Mouse (Mus musculus): Measurements from ENCODE around the gene Iyd. TPM values are rescaled to one million over a fixed set of nuclear protein-coding genes. Genes with fewer than 3 reads are reported as not detected.

The Iyd gene
- total and polyA plus RNA-seq, 2 experiments from 2014 or later, result 0.16 to 0.79 TPM

GRCm38 (mm10) chr10:3559136-3559535 is 19.1 kb downstream of the Iyd start:
- Histone ChIP-seq H3K4me2 (ENCODE audit: low read depth, low read length, poor library complexity, severe bottlenecking) (no peak overlapping the region), H3K27ac (ENCODE audit: low read depth, low read length) (no peak overlapping the region), H3K9me3 (ENCODE audit: low read length) (no peaks in the 10 kb centered on the region), H3K27me3 (ENCODE audit: insufficient read depth, low read length) (no peaks in the 10 kb centered on the region), H3K36me3 (ENCODE audit: insufficient read depth, low read length) (no peaks in the 10 kb centered on the region), H3K4me1 (ENCODE audit: insufficient read depth, low read length) (no peaks in the 10 kb centered on the region), H3K9ac (replicated peaks; ENCODE audit: low read length, poor library complexity, severe bottlenecking) (no peak overlapping the region), H3K4me3 (ENCODE audit: low read depth, low read length) (no peak overlapping the region)
- DNase-seq (ENCODE audit: low spot score) (no peak), ATAC-seq (ENCODE audit: low FRiP score) (no peak)
- WGBS, result 92% methylated on average over 1 of the region's 1 CpGs
- TF ChIP-seq CTCF (IDR thresholded peaks at IDR 0.05), result no peak

GRCm38 (mm10) chr10:3562165-3562564 is 22.1 kb downstream of the Iyd start:
- Histone ChIP-seq H3K4me2 (ENCODE audit: low read depth, low read length, poor library complexity, severe bottlenecking) (no peak overlapping the region), H3K27me3 (ENCODE audit: insufficient read depth, low read length) (no peaks in the 10 kb centered on the region), H3K9ac (replicated peaks; ENCODE audit: low read length, poor library complexity, severe bottlenecking) (no peak overlapping the region), H3K27ac (ENCODE audit: low read depth, low read length) (no peak overlapping the region), H3K36me3 (ENCODE audit: insufficient read depth, low read length) (no peaks in the 10 kb centered on the region), H3K4me3 (ENCODE audit: low read depth, low read length) (no peak overlapping the region), H3K9me3 (ENCODE audit: low read length) (no peaks in the 10 kb centered on the region), H3K4me1 (ENCODE audit: insufficient read depth, low read length) (no peaks in the 10 kb centered on the region)
- no peak for ATAC-seq (ENCODE audit: low FRiP score)
- peak; percentile 46 for TF ChIP-seq CTCF (IDR thresholded peaks at IDR 0.05)
- DNase-seq (ENCODE audit: low spot score), result no peak

- Histone ChIP-seq H3K4me3 (ENCODE audit: low read depth, low read length) (no peak overlapping the region), H3K4me1 (ENCODE audit: insufficient read depth, low read length) (no peaks in the 10 kb centered on the region), H3K27ac (ENCODE audit: low read depth, low read length) (no peak overlapping the region), H3K9ac (replicated peaks; ENCODE audit: low read length, poor library complexity, severe bottlenecking) (no peak overlapping the region), H3K9me3 (ENCODE audit: low read length) (no peaks in the 10 kb centered on the region), H3K36me3 (ENCODE audit: insufficient read depth, low read length) (no peaks in the 10 kb centered on the region), H3K4me2 (ENCODE audit: low read depth, low read length, poor library complexity, severe bottlenecking) (no peak overlapping the region), H3K27me3 (ENCODE audit: insufficient read depth, low read length) (no peaks in the 10 kb centered on the region)
- no peak for TF ChIP-seq CTCF (IDR thresholded peaks at IDR 0.05)
- 64% methylated on average over 4 of the region's 4 CpGs for WGBS
- ATAC-seq (ENCODE audit: low FRiP score) (no peak), DNase-seq (ENCODE audit: low spot score) (peak; percentile 14)
Measured at GRCm38 (mm10) chr10:3565126-3565525, 25.1 kb downstream of the Iyd start.

- Histone ChIP-seq H3K4me2 (ENCODE audit: low read depth, low read length, poor library complexity, severe bottlenecking) (no peak overlapping the region), H3K4me3 (ENCODE audit: low read depth, low read length) (no peak overlapping the region), H3K36me3 (ENCODE audit: insufficient read depth, low read length) (no peaks in the 10 kb centered on the region), H3K27me3 (ENCODE audit: insufficient read depth, low read length) (no peaks in the 10 kb centered on the region), H3K9ac (replicated peaks; ENCODE audit: low read length, poor library complexity, severe bottlenecking) (no peak overlapping the region), H3K4me1 (ENCODE audit: insufficient read depth, low read length) (no peaks in the 10 kb centered on the region), H3K27ac (ENCODE audit: low read depth, low read length) (no peak overlapping the region), H3K9me3 (ENCODE audit: low read length) (no peaks in the 10 kb centered on the region)
- ATAC-seq (ENCODE audit: low FRiP score) (no peak), DNase-seq (ENCODE audit: low spot score) (no peak)
- WGBS, result 70% methylated on average over 6 of the region's 6 CpGs
- TF ChIP-seq CTCF (IDR thresholded peaks at IDR 0.05), result peak; percentile 20; the same call in 1 of the 2 replicates
Measured at GRCm38 (mm10) chr10:3567821-3568220, 27.8 kb downstream of the Iyd start.

GRCm38 (mm10) chr10:3572723-3573649 is 32.9 kb downstream of the Iyd start:
- WGBS, result 64% methylated on average over 10 of the region's 10 CpGs
- H3K36me3 ChIP-seq (ENCODE audit: insufficient read depth, low read length), result no peaks in the 10 kb centered on the region
- ATAC-seq (ENCODE audit: low FRiP score) (no peak), DNase-seq (ENCODE audit: low spot score) (peak; percentile 77)
- no peaks in the 10 kb centered on the region for H3K27me3 ChIP-seq (ENCODE audit: insufficient read depth, low read length)
- H3K9me3 ChIP-seq (ENCODE audit: low read length), result no peaks in the 10 kb centered on the region
- H3K4me3 ChIP-seq (ENCODE audit: low read depth, low read length), result no peak overlapping the region
- H3K9ac ChIP-seq (replicated peaks; ENCODE audit: low read length, poor library complexity, severe bottlenecking), result no peak overlapping the region
- no peaks in the 10 kb centered on the region for H3K4me1 ChIP-seq (ENCODE audit: insufficient read depth, low read length)
- TF ChIP-seq CTCF (IDR thresholded peaks at IDR 0.05), result peak; percentile 71
- H3K27ac ChIP-seq (ENCODE audit: low read depth, low read length), result no peak overlapping the region
- no peak overlapping the region for H3K4me2 ChIP-seq (ENCODE audit: low read depth, low read length, poor library complexity, severe bottlenecking)

GRCm38 (mm10) chr10:3573905-3574500 is 34.0 kb downstream of the Iyd start:
- Histone ChIP-seq H3K36me3 (ENCODE audit: insufficient read depth, low read length) (no peaks in the 10 kb centered on the region), H3K4me3 (ENCODE audit: low read depth, low read length) (no peak overlapping the region), H3K4me1 (ENCODE audit: insufficient read depth, low read length) (no peaks in the 10 kb centered on the region), H3K27ac (ENCODE audit: low read depth, low read length) (no peak overlapping the region), H3K9me3 (ENCODE audit: low read length) (no peaks in the 10 kb centered on the region), H3K4me2 (ENCODE audit: low read depth, low read length, poor library complexity, severe bottlenecking) (no peak overlapping the region), H3K27me3 (ENCODE audit: insufficient read depth, low read length) (no peaks in the 10 kb centered on the region), H3K9ac (replicated peaks; ENCODE audit: low read length, poor library complexity, severe bottlenecking) (no peak overlapping the region)
- ATAC-seq (ENCODE audit: low FRiP score), result no peak
- WGBS, result 63% methylated on average over 4 of the region's 4 CpGs
- peak; percentile 3 for DNase-seq (ENCODE audit: low spot score)
- peak; percentile 43 for TF ChIP-seq CTCF (IDR thresholded peaks at IDR 0.05)
